Mouse (Mus musculus): Measurements from ENCODE around the gene Gadl1.

Gene Gadl1

GRCm38 (mm10) chr9:115909155-115909554 lies at the start of gene Gadl1:
Gadl1 (plus strand) TSS chr9:115909455.
- no peak for DNase-seq (ENCODE audit: low spot score in 2 of 2)

GRCm38 (mm10) chr9:115862802-115863201 lies 46.5 kb upstream of the Gadl1 start:
- no peak for DNase-seq (ENCODE audit: low spot score in 2 of 2)

- no peak for DNase-seq (ENCODE audit: low spot score in 2 of 2)
Observed at GRCm38 (mm10) chr9:115863326-115863725, 45.9 kb upstream of the Gadl1 start.

GRCm38 (mm10) chr9:115867277-115867676 lies 42.0 kb upstream of the Gadl1 start:
- peak; percentile 63 for DNase-seq (ENCODE audit: low spot score in 2 of 2)

- no peak for DNase-seq (ENCODE audit: low spot score in 2 of 2)
Observed at GRCm38 (mm10) chr9:115870168-115870567, 39.1 kb upstream of the Gadl1 start.

- DNase-seq (ENCODE audit: low spot score in 2 of 2): no peak
Observed at GRCm38 (mm10) chr9:115870640-115871039, 38.6 kb upstream of the Gadl1 start.

GRCm38 (mm10) chr9:115880500-115880899 lies 28.8 kb upstream of the Gadl1 start:
- DNase-seq (ENCODE audit: low spot score in 2 of 2): no peak

- DNase-seq (ENCODE audit: low spot score in 2 of 2): no peak
Observed at GRCm38 (mm10) chr9:115881137-115881536, 28.1 kb upstream of the Gadl1 start.

GRCm38 (mm10) chr9:115882627-115883200 lies 26.5 kb upstream of the Gadl1 start:
- no peak for DNase-seq (ENCODE audit: low spot score in 2 of 2)

GRCm38 (mm10) chr9:115883413-115883812 lies 25.8 kb upstream of the Gadl1 start:
- no peak for DNase-seq (ENCODE audit: low spot score in 2 of 2)

GRCm38 (mm10) chr9:115887571-115887970 lies 21.7 kb upstream of the Gadl1 start:
- DNase-seq (ENCODE audit: low spot score in 2 of 2): no peak

- DNase-seq (ENCODE audit: low spot score in 2 of 2): no peak
Observed at GRCm38 (mm10) chr9:115893131-115893530, 16.1 kb upstream of the Gadl1 start.

GRCm38 (mm10) chr9:115893947-115894346 lies 15.3 kb upstream of the Gadl1 start:
- no peak for DNase-seq (ENCODE audit: low spot score in 2 of 2)

- no peak for DNase-seq (ENCODE audit: low spot score in 2 of 2)
Observed at GRCm38 (mm10) chr9:115908325-115908724, 930 bp upstream of the Gadl1 start.

- no peak for DNase-seq (ENCODE audit: low spot score in 2 of 2)
Observed at GRCm38 (mm10) chr9:115914006-115914405, 4.8 kb downstream of the Gadl1 start.

- DNase-seq (ENCODE audit: low spot score in 2 of 2): no peak
Observed at GRCm38 (mm10) chr9:115915586-115916270, 6.5 kb downstream of the Gadl1 start.

GRCm38 (mm10) chr9:115919736-115920135 lies 10.5 kb downstream of the Gadl1 start:
- DNase-seq (ENCODE audit: low spot score in 2 of 2): no peak

- DNase-seq (ENCODE audit: low spot score in 2 of 2): no peak
Observed at GRCm38 (mm10) chr9:115922662-115923061, 13.4 kb downstream of the Gadl1 start.

- DNase-seq (ENCODE audit: low spot score in 2 of 2): no peak
Observed at GRCm38 (mm10) chr9:115924094-115924493, 14.8 kb downstream of the Gadl1 start.

GRCm38 (mm10) chr9:115931803-115932202 lies 22.5 kb downstream of the Gadl1 start:
- DNase-seq (ENCODE audit: low spot score in 2 of 2): no peak

- no peak for DNase-seq (ENCODE audit: low spot score in 2 of 2)
Observed at GRCm38 (mm10) chr9:115932741-115933140, 23.5 kb downstream of the Gadl1 start.

GRCm38 (mm10) chr9:115933243-115933964 lies 24.1 kb downstream of the Gadl1 start:
- no peak for DNase-seq (ENCODE audit: low spot score in 2 of 2)

- DNase-seq (ENCODE audit: low spot score in 2 of 2): no peak
Observed at GRCm38 (mm10) chr9:115934288-115934687, 25.0 kb downstream of the Gadl1 start.
